Mouse (Mus musculus) embryonic facial prominence, embryonic 10.5 days (tissue): ENCODE results near the gene Wrb. TPM values are rescaled to one million over a fixed set of nuclear protein-coding genes. Genes with fewer than 3 reads are reported as not detected.
"Not testable (repeated sequence)": the region's sequence is repeated elsewhere in the genome, so short reads cannot be mapped to it uniquely, and the experiment has no call there.

Source experiments
- DNase-seq: peaks from one replicate; pipeline ENCODE4 v3.0.0-alpha.2; 2017; ENCODE audit warnings: low spot score
- H3K27ac ChIP-seq: fragments of 300-500 bp; sonication (generic); replicated peaks from 2 replicates; pipeline ENCODE4 v1.5.1; 2016; ENCODE audit warnings: mild to moderate bottlenecking
- H3K27me3 ChIP-seq: fragments of 300-500 bp; sonication (generic); replicated peaks from 2 replicates; pipeline ENCODE4 v1.6.1; 2016; ENCODE audit warnings: low read depth, mild to moderate bottlenecking; ENCODE audit not compliant: poor library complexity, severe bottlenecking
- H3K36me3 ChIP-seq: fragments of 300-500 bp; sonication (generic); replicated peaks from 2 replicates; pipeline ENCODE4 v1.6.1; 2016; ENCODE audit warnings: mild to moderate bottlenecking, moderate library complexity
- H3K4me1 ChIP-seq: fragments of 300-500 bp; sonication (generic); 2 replicates; pipeline ENCODE4 v1.6.1; 2016
- H3K4me3 ChIP-seq: fragments of 300-500 bp; sonication (generic); 2 replicates; pipeline ENCODE4 v1.5.1; 2016; ENCODE audit warnings: mild to moderate bottlenecking, moderate library complexity
- H3K9me3 ChIP-seq: fragments of 300-500 bp; sonication (generic); 2 replicates; pipeline ENCODE4 v1.6.1; 2016; ENCODE audit warnings: mild to moderate bottlenecking
- whole genome bisulfite sequencing: fragments of 180-500 bp; shearing (Covaris S2); methylation state at CpG from one replicate; pipeline ENCODE4 v1.1.7; 2016; 5-methylcytosine and 5-hydroxymethylcytosine counted together
- polyA plus RNA-seq: library from polyadenylated mRNA; unstranded; fragments of >200 nt; fragmentation: Nextera tagmentation; extraction: Ambion mirVana; gene quantifications from 2 replicates; pipeline ENCODE4 v1.2.1, GENCODE M21; 2016

Wrb gene
- polyA plus RNA-seq, 1 experiment from 2014 or later = 86.2 TPM

DNA sequence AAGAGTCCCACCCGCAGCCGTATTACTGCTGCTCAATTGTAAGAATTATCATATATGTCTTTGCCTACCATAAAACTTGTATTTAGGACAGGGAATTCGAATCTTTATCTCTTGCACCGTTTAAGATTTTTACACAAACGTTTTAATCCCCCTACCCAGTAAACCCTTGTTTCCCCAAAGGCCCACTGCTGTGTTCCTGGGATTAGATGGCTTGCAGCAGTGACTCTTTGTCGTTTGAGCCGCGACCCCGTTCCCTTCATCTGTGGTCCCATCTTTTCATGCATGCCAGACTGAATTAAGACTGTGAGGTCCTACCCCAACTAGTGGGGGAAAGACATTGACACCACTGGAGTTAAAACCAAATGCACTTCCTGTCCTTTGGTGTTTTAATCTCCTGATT, 16.7 kb upstream of the Wrb start:
- DNase-seq = peak; percentile 34

GRCm38 (mm10) chr16:96144748-96145109, 478 bp upstream of the Wrb start:
- DNase-seq, H3K27me3 ChIP-seq, H3K27ac ChIP-seq, H3K36me3 ChIP-seq, H3K9me3 ChIP-seq: not testable (repeated sequence)
- H3K4me3 ChIP-seq = peak overlapping the region; percentile 83
- 28% methylated on average over 6 of the region's 6 CpGs for WGBS
- H3K4me1 ChIP-seq = peaks cover 19% of the 10 kb centered on the region

More for the DNA sequence above, 16.7 kb upstream of the Wrb start:
- H3K27me3 ChIP-seq = no peaks in the 10 kb centered on the region
- H3K4me3 ChIP-seq = peak overlapping the region; percentile 98
- no peaks in the 10 kb centered on the region for H3K9me3 ChIP-seq
- H3K27ac ChIP-seq = peak overlapping the region; percentile 100
- peaks cover 33% of the 10 kb centered on the region for H3K4me1 ChIP-seq
- WGBS = 3% methylated on average over 9 of the region's 9 CpGs
- H3K36me3 ChIP-seq = peaks cover 33% of the 10 kb centered on the region

GRCm38 (mm10) chr16:96145814-96146213, 607 bp downstream of the Wrb start:
- no peaks in the 10 kb centered on the region for H3K9me3 ChIP-seq
- H3K27me3 ChIP-seq = no peaks in the 10 kb centered on the region
- DNase-seq = no peak
- H3K27ac ChIP-seq = peak overlapping the region; percentile 78
- 0% methylated on average over 5 of the region's 5 CpGs for WGBS
- peaks cover 19% of the 10 kb centered on the region for H3K4me1 ChIP-seq
- H3K4me3 ChIP-seq = peak overlapping the region; percentile 83
- H3K36me3 ChIP-seq = no peaks in the 10 kb centered on the region

DNA sequence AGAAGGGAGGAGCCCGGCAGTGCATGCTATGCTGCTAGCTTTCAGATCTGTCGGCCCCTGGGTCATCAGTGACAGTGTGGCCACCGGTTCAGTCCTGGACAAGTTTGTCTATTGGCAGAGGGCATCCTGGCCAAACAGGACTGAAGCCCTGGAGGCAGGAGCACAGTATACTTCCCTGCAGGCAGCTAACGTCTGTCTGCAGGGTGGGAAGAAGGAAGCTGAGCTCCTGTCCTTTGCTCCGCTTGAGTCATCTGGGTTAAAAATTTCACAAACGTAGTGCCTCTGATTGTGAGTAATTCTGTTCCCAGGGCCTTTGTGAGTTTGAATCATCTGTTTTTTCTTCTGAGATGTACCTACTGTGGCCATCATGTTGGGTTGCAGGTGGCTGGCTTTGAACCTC, 3.6 kb downstream of the Wrb start:
- no peak for DNase-seq
- Histone ChIP-seq H3K9me3 (no peaks in the 10 kb centered on the region), H3K36me3 (peaks cover 22% of the 10 kb centered on the region), H3K4me1 (peaks cover 19% of the 10 kb centered on the region), H3K27ac (no peak overlapping the region), H3K27me3 (no peaks in the 10 kb centered on the region), H3K4me3 (no peak overlapping the region)
- 79% methylated on average over 6 of the region's 6 CpGs for WGBS

DNA sequence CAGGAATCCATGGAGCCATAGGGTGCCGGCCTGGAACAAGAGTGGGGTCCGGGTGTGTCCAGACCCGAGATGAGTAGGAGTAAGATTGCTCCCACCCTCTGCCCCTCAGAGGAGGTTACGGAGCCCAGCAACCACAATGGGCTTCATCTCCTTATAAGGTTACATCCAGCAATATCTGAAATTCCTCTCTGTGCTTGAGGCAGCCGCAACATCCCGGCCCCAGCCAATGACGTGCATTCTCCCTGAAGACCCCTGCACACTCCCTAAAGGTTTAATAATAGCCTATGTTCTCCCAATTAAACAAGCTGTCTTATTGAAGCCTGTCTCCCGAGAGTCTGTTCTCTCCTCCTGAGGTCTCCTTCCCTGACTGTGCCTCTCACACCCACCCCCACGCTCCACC, 4.1 kb downstream of the Wrb start:
- H3K36me3 ChIP-seq = peaks cover 27% of the 10 kb centered on the region
- H3K4me1 ChIP-seq = peaks cover 19% of the 10 kb centered on the region
- no peak for DNase-seq
- H3K9me3 ChIP-seq = no peaks in the 10 kb centered on the region
- no peak overlapping the region for H3K4me3 ChIP-seq
- no peak overlapping the region for H3K27ac ChIP-seq
- WGBS = 77% methylated on average over 9 of the region's 9 CpGs
- no peaks in the 10 kb centered on the region for H3K27me3 ChIP-seq

DNA sequence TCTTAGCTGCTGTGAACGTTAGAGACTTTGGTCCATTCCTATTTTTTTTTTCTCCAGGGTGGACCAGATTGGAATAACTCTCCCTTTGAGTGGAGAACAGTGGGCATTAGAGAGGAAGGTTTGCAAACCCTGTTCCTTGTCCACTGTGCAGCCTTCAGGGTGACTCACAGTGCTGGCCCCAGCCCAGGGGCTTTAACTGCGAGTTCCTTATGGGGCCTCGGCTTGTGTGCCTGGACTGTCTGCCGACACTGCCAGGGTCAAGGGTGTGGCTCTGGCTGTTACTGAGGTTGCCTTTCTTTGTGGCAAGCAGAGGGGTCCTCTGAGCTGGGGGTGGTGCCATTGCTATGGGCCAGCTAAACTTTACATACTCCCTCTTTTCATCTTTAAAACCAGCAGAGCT, 5.8 kb downstream of the Wrb start:
- Histone ChIP-seq H3K36me3 (peaks cover 44% of the 10 kb centered on the region), H3K27me3 (no peaks in the 10 kb centered on the region), H3K4me1 (peaks cover 16% of the 10 kb centered on the region), H3K27ac (no peak overlapping the region), H3K9me3 (no peaks in the 10 kb centered on the region), H3K4me3 (no peak overlapping the region)
- 70% methylated on average over 4 of the region's 4 CpGs for WGBS
- DNase-seq = no peak

DNA sequence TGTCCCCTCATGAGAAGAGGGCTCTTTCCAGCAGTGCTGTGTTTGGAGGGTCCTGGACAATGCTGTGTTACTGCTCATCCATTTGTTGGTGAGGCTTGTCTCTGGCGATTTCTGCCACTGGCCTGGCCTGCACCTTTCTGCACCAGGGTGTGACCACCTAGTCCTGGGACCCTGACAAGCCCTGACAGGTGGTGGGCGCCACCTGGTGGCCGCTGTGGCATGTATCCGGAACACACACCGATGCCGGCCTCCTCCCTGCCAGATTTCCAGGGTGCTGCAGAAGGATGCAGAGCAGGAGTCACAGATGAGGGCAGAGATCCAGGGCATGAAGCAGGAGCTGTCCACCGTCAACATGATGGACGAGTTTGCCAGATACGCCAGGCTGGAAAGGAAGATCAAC, 6.3 kb downstream of the Wrb start:
- 26% methylated on average over 9 of the region's 9 CpGs for WGBS

GRCm38 (mm10) chr16:96154476-96154875, 9.3 kb downstream of the Wrb start:
- Histone ChIP-seq H3K36me3 (peaks cover 59% of the 10 kb centered on the region), H3K27me3 (no peaks in the 10 kb centered on the region), H3K27ac (no peak overlapping the region), H3K9me3 (no peaks in the 10 kb centered on the region), H3K4me1 (peaks cover 14% of the 10 kb centered on the region), H3K4me3 (no peak overlapping the region)
- WGBS = 95% methylated on average over 2 of the region's 2 CpGs
- DNase-seq = no peak

More for the DNA sequence above, 6.3 kb downstream of the Wrb start:
- H3K36me3 ChIP-seq = peaks cover 47% of the 10 kb centered on the region
- no peaks in the 10 kb centered on the region for H3K9me3 ChIP-seq
- no peak overlapping the region for H3K27ac ChIP-seq
- no peaks in the 10 kb centered on the region for H3K27me3 ChIP-seq
- H3K4me1 ChIP-seq = peaks cover 10% of the 10 kb centered on the region
- no peak overlapping the region for H3K4me3 ChIP-seq
- peak; percentile 86 for DNase-seq

- 93% methylated on average over 8 of the region's 8 CpGs for WGBS
- H3K36me3 ChIP-seq = peaks cover 59% of the 10 kb centered on the region
These were observed 10.8 kb downstream of the Wrb start for GRCm38 (mm10) chr16:96156019-96156418.

DNA sequence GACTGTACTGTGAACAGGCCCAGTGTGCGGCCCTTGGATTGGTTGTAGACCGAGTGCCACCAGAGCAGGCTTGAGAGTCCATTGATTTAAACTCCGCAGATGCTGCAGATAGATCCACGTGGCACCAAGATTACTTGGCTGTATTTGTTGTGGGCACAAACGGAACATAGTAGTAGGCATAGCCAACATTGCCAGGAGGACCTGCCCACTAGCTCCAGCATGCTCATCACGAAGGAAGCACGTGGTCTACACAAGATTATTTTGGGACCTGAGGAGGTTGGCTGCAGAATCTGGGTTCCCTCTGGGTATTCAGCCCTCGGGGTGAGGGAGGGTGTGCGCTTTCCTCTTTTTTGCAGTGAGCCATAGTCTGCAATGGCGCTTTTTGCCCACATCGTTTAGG, 12.0 kb downstream of the Wrb start:
- WGBS = 94% methylated on average over 11 of the region's 11 CpGs
- H3K4me1 ChIP-seq = peaks cover 18% of the 10 kb centered on the region
- no peak overlapping the region for H3K4me3 ChIP-seq
- no peaks in the 10 kb centered on the region for H3K9me3 ChIP-seq
- no peaks in the 10 kb centered on the region for H3K27me3 ChIP-seq
- no peak for DNase-seq
- H3K36me3 ChIP-seq = peaks cover 54% of the 10 kb centered on the region
- H3K27ac ChIP-seq = no peak overlapping the region

More at GRCm38 (mm10) chr16:96156019-96156418, 10.8 kb downstream of the Wrb start:
- H3K4me1 ChIP-seq = peaks cover 18% of the 10 kb centered on the region
- no peaks in the 10 kb centered on the region for H3K9me3 ChIP-seq
- H3K27me3 ChIP-seq = no peaks in the 10 kb centered on the region
- no peak overlapping the region for H3K27ac ChIP-seq
- H3K4me3 ChIP-seq = no peak overlapping the region
- no peak for DNase-seq

- Histone ChIP-seq H3K27ac (peak overlapping the region; percentile 92), H3K9me3 (no peaks in the 10 kb centered on the region), H3K36me3 (peaks cover 39% of the 10 kb centered on the region), H3K4me1 (peaks cover 18% of the 10 kb centered on the region), H3K27me3 (no peaks in the 10 kb centered on the region), H3K4me3 (peak overlapping the region; percentile 70)
- WGBS = 68% methylated on average over 12 of the region's 12 CpGs
- peak; percentile 23 for DNase-seq
These were observed 13.4 kb downstream of the Wrb start for GRCm38 (mm10) chr16:96158511-96159080.

GRCm38 (mm10) chr16:96159091-96159731, 14.0 kb downstream of the Wrb start:
- Histone ChIP-seq H3K36me3 (peaks cover 33% of the 10 kb centered on the region), H3K4me1 (peaks cover 18% of the 10 kb centered on the region), H3K27me3 (no peaks in the 10 kb centered on the region), H3K4me3 (peak overlapping the region; percentile 70), H3K9me3 (no peaks in the 10 kb centered on the region), H3K27ac (peak overlapping the region; percentile 92)
- WGBS = 1% methylated on average over 67 of the region's 67 CpGs
- DNase-seq = peak; percentile 89

GRCm38 (mm10) chr16:96159794-96160346, 14.7 kb downstream of the Wrb start:
- H3K36me3 ChIP-seq = peaks cover 27% of the 10 kb centered on the region
- peak overlapping the region; percentile 92 for H3K27ac ChIP-seq
- WGBS = 86% methylated on average over 20 of the region's 20 CpGs
- no peaks in the 10 kb centered on the region for H3K27me3 ChIP-seq
- DNase-seq = no peak
- H3K4me3 ChIP-seq = peak overlapping the region; percentile 70
- no peaks in the 10 kb centered on the region for H3K9me3 ChIP-seq
- peaks cover 18% of the 10 kb centered on the region for H3K4me1 ChIP-seq
